Mouse (Mus musculus) midbrain, embryonic 15.5 days (tissue): Measurements from ENCODE around the gene Rptor. TPM values are rescaled to one million over a fixed set of nuclear protein-coding genes. Genes with fewer than 3 reads are reported as not detected.

Experiments used
- ATAC-seq: fragments of 200-750 bp; cut with Nextera tagmentation; replicated peaks from 2 replicates; pipeline ENCODE4 v1.8.0; 2017; ENCODE audit warnings: moderate TSS enrichment
- H3K27ac ChIP-seq: fragments of 300-500 bp; sonication (generic); 2 replicates; pipeline ENCODE4 v1.5.1; 2015; ENCODE audit warnings: mild to moderate bottlenecking, inconsistent platforms
- H3K27me3 ChIP-seq: fragments of 300-500 bp; sonication (generic); replicated peaks from 2 replicates; pipeline ENCODE4 v1.6.1; 2015; ENCODE audit warnings: inconsistent platforms
- H3K36me3 ChIP-seq: fragments of 300-500 bp; sonication (generic); replicated peaks from 2 replicates; pipeline ENCODE4 v1.6.1; 2015; ENCODE audit warnings: inconsistent platforms
- H3K4me1 ChIP-seq: fragments of 300-500 bp; sonication (generic); 2 replicates; pipeline ENCODE4 v1.6.1; 2015; ENCODE audit warnings: inconsistent platforms
- H3K4me2 ChIP-seq: fragments of 300-500 bp; sonication (generic); 2 replicates; pipeline ENCODE4 v1.6.1; 2015; ENCODE audit warnings: inconsistent platforms, mild to moderate bottlenecking, moderate library complexity
- H3K4me3 ChIP-seq: fragments of 300-500 bp; sonication (generic); 2 replicates; pipeline ENCODE4 v1.5.1; 2015; ENCODE audit warnings: mild to moderate bottlenecking, inconsistent platforms
- H3K9ac ChIP-seq: fragments of 300-500 bp; sonication (generic); 2 replicates; pipeline ENCODE4 v1.6.1; 2015; ENCODE audit warnings: mild to moderate bottlenecking, inconsistent platforms
- H3K9me3 ChIP-seq: fragments of 300-500 bp; sonication (generic); 2 replicates; pipeline ENCODE4 v1.6.1; 2016; ENCODE audit warnings: inconsistent platforms
- whole genome bisulfite sequencing: fragments of 180-500 bp; shearing (Covaris S2); methylation state at CpG from one replicate; pipeline ENCODE4 v1.1.7; 2015; ENCODE audit warnings: mixed read lengths; 5-methylcytosine and 5-hydroxymethylcytosine counted together
- polyA plus RNA-seq: library from polyadenylated mRNA; unstranded; fragments of >200 nt; fragmentation: Nextera tagmentation; extraction: Ambion mirVana; gene quantifications from 2 replicates; pipeline ENCODE4 v1.2.1, GENCODE M21; 2015

Gene Rptor
- polyA plus RNA-seq, 1 experiment from 2014 or later, result 13.1 TPM

- Histone ChIP-seq H3K27ac (no peak overlapping the region), H3K4me3 (no peak overlapping the region), H3K9me3 (no peaks in the 10 kb centered on the region), H3K27me3 (no peaks in the 10 kb centered on the region), H3K36me3 (no peaks in the 10 kb centered on the region), H3K9ac (no peak overlapping the region), H3K4me2 (no peak overlapping the region), H3K4me1 (peaks cover 18% of the 10 kb centered on the region)
- 77% methylated on average over 2 of the region's 2 CpGs for WGBS
- ATAC-seq, result no peak
These were observed 132.4 kb downstream of the Rptor start for GRCm38 (mm10) chr11:119735152-119735551.

- Histone ChIP-seq H3K4me2 (no peak overlapping the region), H3K4me1 (peaks cover 26% of the 10 kb centered on the region), H3K4me3 (no peak overlapping the region), H3K9me3 (no peaks in the 10 kb centered on the region), H3K27me3 (no peaks in the 10 kb centered on the region), H3K27ac (peak overlapping the region; percentile 32), H3K9ac (no peak overlapping the region), H3K36me3 (no peaks in the 10 kb centered on the region)
- WGBS, result 32% methylated on average over 7 of the region's 7 CpGs
- ATAC-seq, result no peak
These were observed 136.5 kb downstream of the Rptor start for GRCm38 (mm10) chr11:119738990-119739846.

GRCm38 (mm10) chr11:119741401-119741800, 138.7 kb downstream of the Rptor start:
- H3K9me3 ChIP-seq, result no peaks in the 10 kb centered on the region
- H3K4me2 ChIP-seq, result no peak overlapping the region
- H3K4me1 ChIP-seq, result peaks cover 36% of the 10 kb centered on the region
- 92% methylated on average over 1 of the region's 1 CpGs for WGBS
- no peak overlapping the region for H3K27ac ChIP-seq
- no peak for ATAC-seq
- H3K9ac ChIP-seq, result no peak overlapping the region
- no peak overlapping the region for H3K4me3 ChIP-seq
- H3K27me3 ChIP-seq, result no peaks in the 10 kb centered on the region
- H3K36me3 ChIP-seq, result no peaks in the 10 kb centered on the region

- H3K27me3 ChIP-seq, result no peaks in the 10 kb centered on the region
- H3K9me3 ChIP-seq, result no peaks in the 10 kb centered on the region
- H3K9ac ChIP-seq, result no peak overlapping the region
- H3K27ac ChIP-seq, result peak overlapping the region; percentile 23; the same call in 1 of the 2 replicates
- H3K4me2 ChIP-seq, result no peak overlapping the region
- no peak for ATAC-seq
- WGBS, result 56% methylated on average over 4 of the region's 4 CpGs
- peaks cover 32% of the 10 kb centered on the region for H3K4me1 ChIP-seq
- H3K36me3 ChIP-seq, result no peaks in the 10 kb centered on the region
- H3K4me3 ChIP-seq, result no peak overlapping the region
These were observed 141.7 kb downstream of the Rptor start for GRCm38 (mm10) chr11:119744436-119744835.

- no peak overlapping the region for H3K4me3 ChIP-seq
- no peaks in the 10 kb centered on the region for H3K9me3 ChIP-seq
- peak overlapping the region; percentile 23 for H3K27ac ChIP-seq
- peaks cover 26% of the 10 kb centered on the region for H3K4me1 ChIP-seq
- H3K9ac ChIP-seq, result no peak overlapping the region
- no peak for ATAC-seq
- no peaks in the 10 kb centered on the region for H3K36me3 ChIP-seq
- H3K4me2 ChIP-seq, result no peak overlapping the region
- 55% methylated on average over 7 of the region's 7 CpGs for WGBS
- no peaks in the 10 kb centered on the region for H3K27me3 ChIP-seq
These were observed 142.6 kb downstream of the Rptor start for GRCm38 (mm10) chr11:119745333-119745732.

- Histone ChIP-seq H3K9ac (no peak overlapping the region), H3K4me2 (no peak overlapping the region), H3K9me3 (no peaks in the 10 kb centered on the region), H3K27ac (no peak overlapping the region), H3K36me3 (no peaks in the 10 kb centered on the region), H3K4me1 (0 out of 2 replicates have a peak, but pooled peaks cover under 1% of the 10 kb centered on the region), H3K4me3 (no peak overlapping the region), H3K27me3 (no peaks in the 10 kb centered on the region)
- no peak for ATAC-seq
- 81% methylated on average over 6 of the region's 6 CpGs for WGBS
These were observed 151.8 kb downstream of the Rptor start for GRCm38 (mm10) chr11:119754459-119754858.

GRCm38 (mm10) chr11:119758214-119758613, 155.5 kb downstream of the Rptor start:
- Histone ChIP-seq H3K36me3 (no peaks in the 10 kb centered on the region), H3K4me2 (no peak overlapping the region), H3K27ac (no peak overlapping the region), H3K4me3 (no peak overlapping the region), H3K9me3 (no peaks in the 10 kb centered on the region), H3K27me3 (no peaks in the 10 kb centered on the region), H3K9ac (no peak overlapping the region), H3K4me1 (0 out of 2 replicates have a peak, but pooled peaks cover 2% of the 10 kb centered on the region)
- 94% methylated on average over 5 of the region's 5 CpGs for WGBS
- ATAC-seq, result no peak

- H3K9me3 ChIP-seq, result no peaks in the 10 kb centered on the region
- H3K36me3 ChIP-seq, result no peaks in the 10 kb centered on the region
- 0 out of 2 replicates have a peak, but pooled peaks cover 2% of the 10 kb centered on the region for H3K4me1 ChIP-seq
- no peak overlapping the region for H3K9ac ChIP-seq
- no peak overlapping the region for H3K27ac ChIP-seq
- 54% methylated on average over 7 of the region's 7 CpGs for WGBS
- no peak overlapping the region for H3K4me2 ChIP-seq
- no peak overlapping the region for H3K4me3 ChIP-seq
- no peaks in the 10 kb centered on the region for H3K27me3 ChIP-seq
- no peak for ATAC-seq
These were observed 156.1 kb downstream of the Rptor start for GRCm38 (mm10) chr11:119758705-119759327.

GRCm38 (mm10) chr11:119762911-119763310, 160.2 kb downstream of the Rptor start:
- H3K9ac ChIP-seq, result no peak overlapping the region
- H3K4me1 ChIP-seq, result peaks cover 24% of the 10 kb centered on the region
- no peaks in the 10 kb centered on the region for H3K9me3 ChIP-seq
- H3K36me3 ChIP-seq, result no peaks in the 10 kb centered on the region
- no peak overlapping the region for H3K27ac ChIP-seq
- no peak overlapping the region for H3K4me2 ChIP-seq
- H3K4me3 ChIP-seq, result no peak overlapping the region
- ATAC-seq, result no peak
- WGBS, result 80% methylated on average over 9 of the region's 9 CpGs
- no peaks in the 10 kb centered on the region for H3K27me3 ChIP-seq

- Histone ChIP-seq H3K9ac (no peak overlapping the region), H3K9me3 (no peaks in the 10 kb centered on the region), H3K27ac (no peak overlapping the region), H3K27me3 (no peaks in the 10 kb centered on the region), H3K4me1 (peaks cover 30% of the 10 kb centered on the region), H3K36me3 (no peaks in the 10 kb centered on the region), H3K4me3 (no peak overlapping the region), H3K4me2 (no peak overlapping the region)
- ATAC-seq, result no peak
- WGBS, result 84% methylated on average over 6 of the region's 6 CpGs
These were observed 163.3 kb downstream of the Rptor start for GRCm38 (mm10) chr11:119766023-119766422.

- Histone ChIP-seq H3K4me1 (peaks cover 30% of the 10 kb centered on the region), H3K4me3 (no peak overlapping the region), H3K9ac (no peak overlapping the region), H3K4me2 (no peak overlapping the region), H3K36me3 (no peaks in the 10 kb centered on the region), H3K27me3 (no peaks in the 10 kb centered on the region), H3K27ac (0 out of 2 replicates have a peak overlapping the region, but pooled peaks have one; percentile 9), H3K9me3 (no peaks in the 10 kb centered on the region)
- ATAC-seq, result no peak; the same call in 1 of the 2 replicates
- WGBS, result 31% methylated on average over 5 of the region's 5 CpGs
These were observed 164.2 kb downstream of the Rptor start for GRCm38 (mm10) chr11:119766782-119767459.

- no peak overlapping the region for H3K4me3 ChIP-seq
- no peaks in the 10 kb centered on the region for H3K9me3 ChIP-seq
- no peaks in the 10 kb centered on the region for H3K27me3 ChIP-seq
- H3K4me1 ChIP-seq, result peaks cover 30% of the 10 kb centered on the region
- H3K4me2 ChIP-seq, result no peak overlapping the region
- no peak for ATAC-seq
- H3K36me3 ChIP-seq, result no peaks in the 10 kb centered on the region
- H3K27ac ChIP-seq, result peak overlapping the region; percentile 35; the same call in 1 of the 2 replicates
- H3K9ac ChIP-seq, result no peak overlapping the region
- 48% methylated on average over 6 of the region's 6 CpGs for WGBS
These were observed 164.8 kb downstream of the Rptor start for GRCm38 (mm10) chr11:119767525-119767924.
